Mouse (Mus musculus) heart, postnatal 4 days (tissue): ENCODE results near the gene Cryz. TPM values are rescaled to one million over a fixed set of nuclear protein-coding genes. Genes with fewer than 3 reads are reported as not detected.
"Not testable (repeated sequence)": the region's sequence is repeated elsewhere in the genome, so short reads cannot be mapped to it uniquely, and the experiment has no call there.

Source experiments
- DNase-seq: peaks from one replicate; pipeline ENCODE4 v3.0.0; 2021
- total RNA-seq, 2 experiments: library from RNA; stranded (reverse); gene quantifications; 2 replicates each; pipeline ENCODE4 v1.2.3; 2021

Gene Cryz
- total RNA-seq, 2 experiments from 2014 or later = 15.5 to 22.4 TPM

DNA sequence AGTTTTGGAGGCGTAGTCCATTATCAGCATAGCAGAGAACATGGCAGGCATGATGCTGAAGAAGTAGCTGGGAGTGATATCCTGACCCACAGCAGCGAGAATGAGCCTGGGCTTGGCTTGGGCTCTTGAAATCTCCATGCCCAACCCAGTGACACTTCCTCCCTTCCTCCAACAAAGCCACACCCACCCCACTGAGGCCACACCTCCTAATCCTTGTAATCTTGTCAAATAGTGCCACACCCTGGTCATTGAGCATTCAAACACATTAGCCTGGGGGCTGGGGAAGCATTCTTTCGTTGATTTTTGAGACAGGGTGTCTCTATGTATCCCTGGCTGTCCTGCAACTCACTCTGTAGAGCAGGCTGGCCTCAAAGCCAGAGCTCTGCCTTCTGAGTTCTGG lies 15.4 kb downstream of the Cryz start:
- DNase-seq = no peak

DNA sequence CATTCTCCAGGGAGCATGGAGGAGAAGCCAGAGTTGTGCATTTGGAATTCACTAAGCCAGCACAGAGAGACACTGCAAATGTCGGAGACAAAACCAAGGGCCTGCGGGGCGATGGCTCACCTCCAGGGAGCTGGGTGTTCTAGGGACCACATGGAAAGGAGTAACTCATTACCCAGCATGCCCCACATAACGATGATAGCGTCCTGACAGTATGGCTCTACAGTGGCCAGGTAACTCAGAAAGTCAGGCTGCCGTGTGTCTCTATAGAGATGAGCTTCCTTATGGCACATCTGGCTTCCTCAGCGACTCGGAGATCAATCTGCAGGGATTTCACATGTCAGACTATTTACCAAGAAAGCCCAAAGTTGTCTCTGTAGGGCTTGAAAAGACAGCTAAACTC lies 18.3 kb downstream of the Cryz start:
- DNase-seq = no peak

DNA sequence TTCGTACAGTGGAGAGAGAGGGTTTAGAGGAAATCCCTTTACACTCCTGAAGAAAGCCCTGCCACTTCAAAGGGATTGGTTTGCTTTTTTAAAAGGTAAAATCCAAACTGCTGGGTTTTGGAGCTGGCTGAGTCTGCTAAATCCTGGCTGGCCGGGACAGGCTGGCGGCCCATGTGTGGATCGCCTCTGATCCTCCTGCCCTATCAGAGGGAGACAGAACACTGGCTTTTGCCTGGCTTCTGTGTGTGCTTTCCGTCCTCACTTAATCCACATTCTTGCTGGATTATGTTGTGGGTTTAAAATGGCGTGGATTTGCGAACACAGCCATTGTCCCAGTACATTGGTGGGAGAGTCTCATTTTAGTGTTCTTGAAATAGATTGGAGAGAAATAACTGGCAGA lies 18.8 kb downstream of the Cryz start:
- no peak for DNase-seq

- no peak for DNase-seq
These were observed 19.6 kb downstream of the Cryz start for GRCm38 (mm10) chr3:154616106-154616505.

GRCm38 (mm10) chr3:154628284-154628683 lies 31.8 kb downstream of the Cryz start:
- DNase-seq = no peak

- not testable (repeated sequence) for DNase-seq
These were observed 34.8 kb downstream of the Cryz start for GRCm38 (mm10) chr3:154631281-154631680.

- DNase-seq = no peak
These were observed 36.6 kb downstream of the Cryz start for GRCm38 (mm10) chr3:154633091-154633490.

DNA sequence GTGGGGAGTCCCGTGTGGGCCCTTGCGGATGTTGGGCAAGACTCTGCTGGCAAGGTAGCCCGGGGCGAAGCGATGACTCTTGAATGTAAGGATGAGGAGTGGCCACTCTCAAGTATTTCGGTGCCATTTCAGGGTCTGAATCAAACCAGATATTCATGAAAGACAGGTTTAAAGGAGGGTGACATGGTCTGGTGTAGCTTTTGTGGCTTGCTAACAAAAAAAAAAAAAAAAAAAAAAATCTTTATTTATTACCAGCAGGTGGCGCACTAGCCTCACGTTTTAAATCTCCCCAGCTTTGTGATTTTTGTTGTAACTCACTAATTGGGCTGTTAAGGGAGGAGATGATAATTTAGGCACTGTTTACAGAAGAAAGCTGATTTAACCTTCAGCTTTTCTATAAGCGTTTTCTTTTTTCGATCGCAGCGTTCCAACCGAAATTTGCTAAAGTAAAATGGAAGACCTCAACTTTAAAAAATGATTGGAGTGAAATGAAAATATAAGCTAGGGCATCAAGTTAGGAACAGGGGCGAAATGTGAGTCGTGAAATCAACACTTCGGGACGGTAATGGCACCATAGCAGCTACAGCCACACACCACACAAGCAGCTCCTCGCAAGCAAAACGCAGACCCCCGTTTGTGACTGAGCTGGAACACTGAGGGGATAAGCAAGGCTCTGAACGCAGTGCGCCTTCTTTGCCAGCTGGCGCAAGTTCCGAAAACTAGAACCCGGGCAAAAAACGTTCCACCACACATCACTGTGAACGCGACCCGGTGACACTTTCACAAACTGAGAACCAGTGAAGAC lies 50.3 kb downstream of the Cryz start:
- no peak for DNase-seq

DNA sequence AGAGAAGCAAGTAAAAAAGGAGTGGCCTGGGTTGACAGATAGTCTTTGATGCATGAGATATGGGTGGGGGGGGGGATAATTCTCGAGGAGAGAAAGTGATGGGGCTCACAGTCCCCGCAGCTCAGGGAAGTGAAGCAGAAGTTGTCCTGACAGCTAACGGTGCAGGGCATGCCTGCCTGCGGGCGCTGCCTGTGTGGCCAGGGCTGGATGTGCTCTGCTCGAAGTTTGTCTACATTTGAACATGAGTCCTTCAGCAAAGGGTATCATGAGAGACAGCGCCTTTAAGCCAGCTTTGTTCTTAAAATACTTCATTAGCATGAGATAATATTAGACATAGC lies 50.9 kb downstream of the Cryz start:
- DNase-seq = no peak

DNA sequence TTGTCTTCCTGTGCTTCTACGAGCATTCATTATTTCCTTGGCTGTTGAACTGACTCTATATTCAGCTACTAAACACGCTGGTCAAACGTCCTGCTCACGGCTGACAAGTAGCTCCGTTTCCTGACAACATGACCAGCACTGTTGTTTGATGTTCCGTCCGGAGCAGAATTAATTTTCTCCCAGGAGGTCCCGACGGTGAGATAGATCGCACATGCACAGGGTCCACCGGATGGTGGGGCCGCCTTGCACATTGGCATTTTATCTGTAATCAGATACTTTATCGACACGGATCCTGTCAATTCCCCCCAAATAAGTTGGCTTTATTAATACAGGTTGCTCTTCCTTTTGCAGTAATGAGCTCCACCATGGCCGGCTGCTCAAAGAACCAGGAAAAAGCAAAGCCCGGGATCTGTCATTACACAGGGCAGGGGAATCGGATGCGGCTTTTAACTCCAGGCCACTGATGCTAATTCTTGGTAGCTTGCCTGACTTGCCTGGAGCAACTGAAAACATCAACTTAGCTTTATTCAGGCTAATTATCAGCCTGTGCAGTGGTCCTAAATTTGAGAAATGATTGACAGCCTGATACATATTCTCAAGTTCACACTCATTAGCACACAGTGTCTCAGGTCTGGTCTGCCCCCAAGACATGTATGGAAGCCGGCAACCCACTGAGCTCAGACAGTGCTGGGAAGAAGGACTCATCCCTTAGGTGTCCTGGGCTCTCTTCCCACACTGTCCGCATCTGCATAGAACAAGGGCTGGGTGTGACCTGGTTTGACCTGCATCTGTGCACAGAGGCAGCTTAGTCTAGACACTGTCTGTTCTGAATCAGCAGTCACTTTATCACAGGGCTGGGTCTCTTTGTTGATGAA lies 53.1 kb downstream of the Cryz start:
- DNase-seq = no peak

GRCm38 (mm10) chr3:154651192-154651821 lies 54.8 kb downstream of the Cryz start:
- DNase-seq = no peak

DNA sequence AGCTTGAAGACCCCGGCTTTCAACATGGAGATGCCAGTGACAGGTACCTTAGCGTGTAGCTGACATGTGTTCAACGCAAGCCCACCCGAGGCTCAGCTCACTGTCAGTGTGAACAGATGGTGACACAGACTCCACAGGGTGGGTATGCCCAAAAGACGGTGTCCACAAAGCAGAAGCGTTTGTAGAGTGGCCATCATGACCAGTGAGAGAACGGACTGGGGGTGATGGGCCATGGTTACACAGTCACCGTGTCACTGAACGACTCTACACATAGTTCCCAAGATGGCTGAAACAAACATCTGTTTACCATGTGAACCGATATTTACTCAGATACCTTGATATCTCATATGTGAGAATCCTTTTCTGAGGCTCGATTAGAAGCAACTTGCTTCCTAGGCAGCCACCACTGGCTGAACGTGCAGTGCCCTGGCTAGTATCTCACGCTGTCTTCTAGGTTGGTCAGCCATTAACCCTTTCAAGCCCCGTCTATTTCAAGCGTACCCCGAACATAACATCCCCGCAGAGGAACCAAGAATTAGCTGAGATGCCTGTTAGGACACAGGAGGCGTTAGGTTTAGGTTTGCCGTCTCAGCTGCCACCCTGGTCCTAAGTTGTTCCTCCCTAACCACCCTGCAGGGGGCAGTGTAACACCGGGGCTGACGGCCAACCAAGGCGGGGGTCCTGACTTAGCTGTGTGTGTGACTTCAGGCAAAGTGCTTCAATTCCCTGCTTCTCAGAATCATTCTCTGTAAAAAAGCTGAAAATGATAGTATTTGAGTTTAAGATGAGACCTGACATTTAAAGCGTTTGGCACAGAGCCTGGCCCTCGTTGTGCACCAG lies 56.3 kb downstream of the Cryz start:
- peak; percentile 86 for DNase-seq

DNA sequence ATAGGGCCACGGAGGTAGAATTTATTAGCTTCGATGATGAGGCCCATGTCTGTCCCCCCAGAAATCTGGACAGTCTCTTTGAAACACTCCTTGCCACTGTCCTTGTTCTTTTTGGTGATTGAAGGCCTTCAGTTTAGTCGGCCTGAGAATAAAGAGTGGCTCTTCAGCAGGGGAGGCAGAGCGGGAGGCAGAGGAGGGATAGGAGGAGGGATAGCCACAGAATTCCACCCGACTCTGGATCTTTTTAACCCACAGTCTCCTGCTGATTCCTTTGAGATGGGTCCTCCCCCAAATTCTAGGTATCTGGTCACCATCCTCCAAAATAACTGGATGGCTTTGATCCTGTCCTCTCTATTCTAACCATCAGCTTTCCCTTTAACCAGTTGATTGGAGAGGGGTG lies 56.9 kb downstream of the Cryz start:
- DNase-seq = no peak

DNA sequence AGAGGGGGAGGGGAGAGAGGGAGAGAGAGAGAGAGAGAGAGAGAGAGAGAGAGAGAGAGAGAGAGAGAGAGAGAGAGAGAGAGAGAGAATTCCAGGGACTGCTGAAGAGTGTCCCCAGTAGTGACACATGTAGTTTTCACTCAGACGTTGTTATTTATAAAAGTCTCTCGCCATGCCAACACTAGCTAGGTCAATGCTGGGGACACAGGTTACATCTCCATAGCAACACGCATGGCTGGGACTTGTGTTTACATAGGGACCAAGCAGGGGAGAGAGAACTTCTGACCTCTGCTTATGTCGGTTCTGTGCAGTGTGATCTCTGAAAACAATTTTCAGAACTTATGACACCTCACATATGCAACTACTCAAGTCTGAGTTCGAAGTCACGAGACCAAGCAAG lies 57.8 kb downstream of the Cryz start:
- no peak for DNase-seq

DNA sequence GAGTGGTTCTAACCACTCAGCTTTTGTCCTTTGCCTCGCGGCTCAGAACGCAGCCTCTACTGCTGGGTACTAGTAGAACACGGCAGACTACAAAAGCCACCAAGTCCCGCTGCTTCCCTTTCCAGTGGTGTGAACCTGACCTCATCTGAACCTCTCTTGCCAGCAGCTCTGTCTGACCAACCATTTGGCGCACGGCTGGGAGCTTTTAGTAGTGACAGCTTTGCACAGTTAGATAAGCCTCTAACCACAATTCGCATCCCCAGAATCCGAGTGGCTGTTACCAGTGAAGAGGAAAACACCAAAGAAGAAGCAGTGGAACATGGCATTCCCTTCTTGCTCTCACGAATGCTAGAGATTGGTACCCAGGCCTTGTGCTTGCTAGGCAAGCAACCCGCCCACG lies 58.4 kb downstream of the Cryz start:
- DNase-seq = peak; percentile 35

- no peak for DNase-seq
These were observed 59.2 kb downstream of the Cryz start for GRCm38 (mm10) chr3:154655711-154656110.

- DNase-seq = no peak
These were observed 67.0 kb downstream of the Cryz start, which contains the start of gene Erich3 for GRCm38 (mm10) chr3:154663545-154663944. Erich3 (plus strand) TSS chr3:154663859.

DNA sequence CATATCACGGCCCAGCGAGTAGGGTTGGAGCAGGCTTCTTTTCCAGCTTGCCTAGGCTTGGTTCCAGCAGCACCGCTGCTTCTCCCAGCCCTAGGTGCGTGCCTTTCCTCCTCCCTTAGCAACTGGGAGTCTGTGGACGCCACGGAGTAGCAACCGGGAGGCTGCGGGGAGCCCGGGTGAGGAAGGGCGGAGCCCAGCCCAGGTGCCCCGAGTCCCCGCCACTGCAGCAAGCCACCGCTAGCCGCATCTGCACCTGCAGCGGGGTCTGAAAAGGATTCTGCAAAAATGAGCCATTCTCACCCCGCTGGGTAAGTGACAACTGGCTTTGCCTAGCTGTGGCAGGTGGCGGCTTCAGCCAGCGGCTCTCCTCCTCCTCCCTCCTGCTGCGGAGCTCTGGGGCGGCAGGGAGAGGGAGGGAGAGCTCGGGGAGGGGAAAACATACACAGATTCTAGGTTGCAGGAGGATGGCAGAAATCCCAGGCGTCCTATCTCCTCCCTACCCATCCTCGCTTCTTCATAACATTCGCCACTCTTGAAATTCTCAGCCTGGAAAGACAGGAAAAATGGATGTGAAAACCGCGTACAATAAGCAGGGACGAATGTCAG lies 67.6 kb downstream of the Cryz start:
- DNase-seq = peak; percentile 17

GRCm38 (mm10) chr3:154664636-154665035 lies 68.1 kb downstream of the Cryz start:
- no peak for DNase-seq

DNA sequence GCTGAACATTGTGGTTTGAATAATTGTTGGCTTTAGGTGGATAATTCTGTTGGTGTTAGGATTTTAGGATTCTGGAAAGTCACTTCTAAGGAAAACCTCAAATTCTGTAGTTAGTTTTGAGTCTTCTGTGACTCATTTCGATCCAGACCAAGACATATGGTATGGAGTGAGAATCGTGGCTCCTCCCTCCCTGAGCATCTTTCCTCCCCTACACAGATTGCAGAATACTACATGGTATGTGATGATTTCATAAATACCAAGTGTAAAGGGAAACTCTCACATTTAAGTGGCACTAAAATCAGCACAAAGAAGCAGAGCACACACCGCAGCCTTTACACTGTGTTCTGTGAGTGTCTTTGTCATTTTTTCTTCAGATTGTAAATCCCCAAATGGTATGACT lies 72.0 kb downstream of the Cryz start:
- DNase-seq = no peak

- DNase-seq = no peak
These were observed 74.1 kb downstream of the Cryz start for GRCm38 (mm10) chr3:154670584-154670983.

- no peak for DNase-seq
These were observed 74.5 kb downstream of the Cryz start for GRCm38 (mm10) chr3:154671013-154671412.
